Mouse (Mus musculus) embryonic stem cell, embryonic (primary cell): ENCODE measurements around the gene Rbfox1.

Experiments
- CTCF ChIA-PET, 4 experiments: fragments of 300-600 bp in 2 of 4; fragments of 350-600 bp in 2 of 4; sonication (Branson Sonifier 250); formaldehyde crosslinking; loops; one replicate each; lab custom pipeline; 2022; ENCODE audit warnings: inconsistent platforms in 2 of 4; lab: Charles Lee
- POLR2A ChIA-PET, 4 experiments: fragments of 300-600 bp in 2 of 4; fragments of 350-600 bp in 2 of 4; sonication (Branson Sonifier 250); formaldehyde crosslinking; loops; one replicate each; lab custom pipeline; 2022; ENCODE audit warnings: antibody characterized with exemption in 4 of 4, inconsistent platforms in 1 of 4; lab: Charles Lee

Rbfox1 gene

GRCm38 (mm10) chr16:7136971-7137370, 1251.8 kb downstream of the Rbfox1 start:
- POLR2A ChIA-PET = interaction anchor here in 1 of 4 experiments (0.7 kb wide), 1 partner anchor 29 kb away, joined by 3 read pairs; no protein-coding TSS in a partner anchor

GRCm38 (mm10) chr16:7139480-7139879, 1254.3 kb downstream of the Rbfox1 start:
- CTCF ChIA-PET = no interaction called here
- POLR2A ChIA-PET = no interaction called here

More at GRCm38 (mm10) chr16:7136971-7137370, 1251.8 kb downstream of the Rbfox1 start:
- CTCF ChIA-PET = no interaction called here

GRCm38 (mm10) chr16:7140909-7141308, 1255.8 kb downstream of the Rbfox1 start:
- ChIA-PET POLR2A (no interaction called here), CTCF (interaction anchor here in 1 of 4 experiments (0.5 kb wide), 1 partner anchor 1630 kb away, joined by 3 read pairs; no protein-coding TSS in a partner anchor)

- ChIA-PET POLR2A (no interaction called here), CTCF (no interaction called here)
Measured at GRCm38 (mm10) chr16:7145505-7145904, 1260.3 kb downstream of the Rbfox1 start.

GRCm38 (mm10) chr16:7146454-7146853, 1261.3 kb downstream of the Rbfox1 start:
- CTCF ChIA-PET = interaction anchor here in 1 of 4 experiments (0.6 kb wide), 1 partner anchor 94 kb away, joined by 3 read pairs; no protein-coding TSS in a partner anchor
- POLR2A ChIA-PET = interaction anchor here in 1 of 4 experiments (0.5 kb wide), 1 partner anchor 101 kb away, joined by 3 read pairs; no protein-coding TSS in a partner anchor

- POLR2A ChIA-PET = no interaction called here
- CTCF ChIA-PET = no interaction called here
Measured at GRCm38 (mm10) chr16:7147884-7148283, 1262.7 kb downstream of the Rbfox1 start.

- ChIA-PET CTCF (interaction anchor here in 1 of 4 experiments (0.6 kb wide), 2 partner anchors 517 to 648 kb away, joined by 3 read pairs; no protein-coding TSS in a partner anchor), POLR2A (no interaction called here)
Measured at GRCm38 (mm10) chr16:7149106-7149899, 1264.1 kb downstream of the Rbfox1 start.

- ChIA-PET CTCF (interaction anchor here in 1 of 4 experiments (0.6 to 0.7 kb wide), 2 partner anchors 152 to 896 kb away, joined by 3 to 19 read pairs; no protein-coding TSS in a partner anchor), POLR2A (interaction anchor here in 2 of 4 experiments (0.6 to 1.0 kb wide), 2 partner anchors 11 to 1048 kb away, joined by 3 to 5 read pairs; no protein-coding TSS in a partner anchor)
Measured at GRCm38 (mm10) chr16:7150201-7150791, 1265.1 kb downstream of the Rbfox1 start.

- CTCF ChIA-PET = interaction anchor here in 1 of 4 experiments (0.5 kb wide), 1 partner anchor 81 kb away, joined by 4 read pairs; no protein-coding TSS in a partner anchor
- POLR2A ChIA-PET = no interaction called here
Measured at GRCm38 (mm10) chr16:7152401-7152800, 1267.2 kb downstream of the Rbfox1 start.

GRCm38 (mm10) chr16:7154671-7155070, 1269.5 kb downstream of the Rbfox1 start:
- CTCF ChIA-PET = no interaction called here
- POLR2A ChIA-PET = no interaction called here

- POLR2A ChIA-PET = no interaction called here
- CTCF ChIA-PET = no interaction called here
Measured at GRCm38 (mm10) chr16:7158856-7159826, 1274.0 kb downstream of the Rbfox1 start.

- CTCF ChIA-PET = no interaction called here
Measured at GRCm38 (mm10) chr16:7159827-7160217, 1274.7 kb downstream of the Rbfox1 start.

GRCm38 (mm10) chr16:7162168-7162567, 1277.0 kb downstream of the Rbfox1 start:
- ChIA-PET CTCF (interaction anchor here in 1 of 4 experiments (0.7 kb wide), 1 partner anchor 1943 kb away, joined by 3 read pairs; no protein-coding TSS in a partner anchor), POLR2A (interaction anchor here in 1 of 4 experiments (1.1 kb wide), 1 partner anchor 11 kb away, joined by 3 read pairs; no protein-coding TSS in a partner anchor)

More at GRCm38 (mm10) chr16:7159827-7160217, 1274.7 kb downstream of the Rbfox1 start:
- POLR2A ChIA-PET = no interaction called here

GRCm38 (mm10) chr16:7163688-7164087, 1278.5 kb downstream of the Rbfox1 start:
- CTCF ChIA-PET = no interaction called here

GRCm38 (mm10) chr16:7164153-7164737, 1279.1 kb downstream of the Rbfox1 start:
- CTCF ChIA-PET = no interaction called here
- POLR2A ChIA-PET = interaction anchor here in 1 of 4 experiments (0.7 kb wide), 1 partner anchor 1336 kb away, joined by 3 read pairs; no protein-coding TSS in a partner anchor

More at GRCm38 (mm10) chr16:7163688-7164087, 1278.5 kb downstream of the Rbfox1 start:
- POLR2A ChIA-PET = interaction anchor here in 1 of 4 experiments (0.6 kb wide), 1 partner anchor 38 kb away, joined by 4 read pairs; no protein-coding TSS in a partner anchor

GRCm38 (mm10) chr16:7175960-7176359, 1290.8 kb downstream of the Rbfox1 start:
- ChIA-PET POLR2A (interaction anchor here in 1 of 4 experiments (0.8 kb wide), 1 partner anchor 12 kb away, joined by 3 read pairs; no protein-coding TSS in a partner anchor), CTCF (no interaction called here)

GRCm38 (mm10) chr16:7187788-7188187, 1302.6 kb downstream of the Rbfox1 start:
- ChIA-PET POLR2A (interaction anchor here in 1 of 4 experiments (1.1 kb wide), 1 partner anchor 12 kb away, joined by 3 read pairs; no protein-coding TSS in a partner anchor), CTCF (interaction anchor here in 1 of 4 experiments (0.7 kb wide), 1 partner anchor 89 kb away, joined by 3 read pairs; no protein-coding TSS in a partner anchor)
